Mouse (Mus musculus) kidney, adult 18-20 months (tissue): ENCODE results near the gene Olfr1469.
"Not testable (repeated sequence)": the region's sequence is repeated elsewhere in the genome, so short reads cannot be mapped to it uniquely, and the experiment has no call there.

Source experiments
- DNase-seq: peaks from one replicate; pipeline ENCODE4 v3.0.0; 2021

Gene Olfr1469

GRCm38 (mm10) chr19:13407549-13407948, at the start of gene Olfr1469:
TSS of gene Olfr1469 (plus strand) at chr19:13407849.
- no peak for DNase-seq

- no peak for DNase-seq
Measured at GRCm38 (mm10) chr19:13361936-13362335, 45.7 kb upstream of the Olfr1469 start, which contains the start of gene Olfr1467. TSS of gene Olfr1467 (plus strand) at chr19:13362236.

DNA sequence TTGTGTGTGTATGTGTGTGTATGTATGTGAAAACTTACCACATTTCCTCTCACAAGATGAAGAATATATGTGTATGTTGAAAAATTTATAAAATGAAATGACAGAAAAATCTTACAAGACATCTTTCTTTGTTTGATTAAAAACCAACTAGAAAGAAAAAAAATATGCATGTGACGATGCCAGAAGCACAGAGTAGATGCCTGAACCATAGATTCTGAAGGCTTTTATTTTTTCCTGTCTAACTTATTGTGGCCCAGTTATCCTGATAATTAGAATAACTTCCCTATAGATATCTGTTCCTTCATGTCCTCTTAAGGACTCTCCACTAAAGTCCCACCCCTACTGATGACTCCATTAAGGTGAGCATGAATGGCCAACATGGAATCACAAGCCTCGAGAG, 35.5 kb downstream of the Olfr1469 start, which contains the start of gene Olfr1471:
Gene Olfr1471, plus strand, starts transcription at position 301 of the 400 bp plus-strand sequence.
- DNase-seq, result not testable (repeated sequence)

DNA sequence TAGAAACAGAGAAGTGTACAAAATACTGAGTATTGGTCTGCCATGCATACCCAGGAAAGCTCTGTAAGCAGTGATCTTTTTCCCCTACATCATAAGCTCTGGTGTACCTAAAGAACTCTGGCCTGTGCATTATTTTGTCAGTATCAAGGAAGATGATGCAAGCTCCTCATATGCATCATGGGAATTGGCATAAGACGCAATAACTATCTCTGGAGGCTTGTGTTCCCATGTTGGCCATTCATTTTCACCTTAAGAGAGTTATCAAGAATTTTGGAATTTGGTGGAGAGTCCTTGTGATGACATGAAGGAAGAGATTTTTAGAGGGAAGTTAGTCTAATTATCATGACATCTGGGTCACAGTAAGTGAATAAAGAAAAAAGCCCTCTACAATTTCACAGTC, 48.3 kb downstream of the Olfr1469 start, which contains the start of gene Olfr1472:
Gene Olfr1472, minus strand, starts transcription at position 101 of the 400 bp plus-strand sequence.
- no peak for DNase-seq
